Mouse (Mus musculus): ENCODE measurements at regions not wholly inside any gene's neighbourhood (a gene's known extent, or its start where the extent isn't known, plus 50 kb on each side); places are given as distances from the start of the nearest gene placed in this dataset.

DNA sequence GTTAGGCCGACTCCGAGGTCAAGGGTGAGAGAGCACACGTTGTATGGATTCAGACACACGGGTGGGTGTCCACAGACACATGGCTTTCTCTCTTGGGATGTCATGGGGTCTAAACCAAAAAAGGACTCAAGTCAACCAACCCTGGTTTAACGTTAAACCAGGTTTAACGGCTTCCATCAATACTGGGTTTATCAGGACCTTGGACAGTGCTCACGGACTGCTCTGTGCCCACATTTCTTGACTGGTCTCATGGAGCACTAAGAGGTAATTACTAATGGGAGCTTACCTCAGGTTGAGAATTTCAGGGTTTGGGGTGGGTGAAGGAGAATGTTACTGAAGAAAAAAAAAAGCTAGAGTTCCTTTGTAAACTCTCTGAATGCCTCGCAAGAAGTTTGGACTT, 72.7 kb upstream of the Unc5a start:
- Histone ChIP-seq H3K4me2 (ENCODE audit: low read length) (no peak overlapping the region), H3K4me3 (replicated peaks; ENCODE audit: low read depth, low read length) (no peak overlapping the region), H3K9ac (replicated peaks; ENCODE audit: low read length) (no peak overlapping the region), H3K9me3 (ENCODE audit: control insufficient read depth, low read length) (no peaks in the 10 kb centered on the region), H3K36me3 (ENCODE audit: control insufficient read depth, insufficient read depth, low read length) (no peaks in the 10 kb centered on the region), H3K4me1 (ENCODE audit: control insufficient read depth, insufficient read depth, low read length) (peaks cover 37% of the 10 kb centered on the region), H3K27me3 (ENCODE audit: control insufficient read depth, insufficient read depth, low read length) (no peaks in the 10 kb centered on the region), H3K27ac (replicated peaks; ENCODE audit: low read depth, low read length) (no peak overlapping the region)
- 41% methylated on average over 8 of the region's 8 CpGs for WGBS
- DNase-seq: no peak
- ATAC-seq (ENCODE audit: low FRiP score, low TSS enrichment): no peak

DNA sequence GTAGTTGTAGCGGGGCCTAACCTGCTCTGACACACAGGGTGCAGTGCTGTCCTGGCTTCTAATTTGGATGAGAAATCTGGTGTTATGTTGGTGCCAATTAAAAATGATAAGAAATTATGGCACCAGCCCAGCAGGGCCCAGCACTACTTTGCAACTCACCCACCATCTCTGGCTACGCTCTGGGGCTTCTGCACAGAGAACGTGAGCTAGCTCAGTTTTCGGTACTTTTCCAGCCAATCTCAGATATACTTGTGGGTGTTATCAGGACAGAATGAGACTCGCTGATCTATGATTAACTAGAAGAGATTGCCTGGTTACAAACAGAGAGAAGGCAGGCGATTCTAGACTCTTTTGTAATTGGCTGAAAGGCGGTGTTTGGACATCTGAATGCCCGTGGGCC, 71.6 kb upstream of the Unc5a start:
- ATAC-seq (ENCODE audit: low FRiP score, low TSS enrichment) (no peak), DNase-seq (no peak)
- no peaks in the 10 kb centered on the region for H3K36me3 ChIP-seq (ENCODE audit: control insufficient read depth, insufficient read depth, low read length)
- no peak overlapping the region for H3K4me3 ChIP-seq (replicated peaks; ENCODE audit: low read depth, low read length)
- peaks cover 28% of the 10 kb centered on the region for H3K4me1 ChIP-seq (ENCODE audit: control insufficient read depth, insufficient read depth, low read length)
- no peak overlapping the region for H3K9ac ChIP-seq (replicated peaks; ENCODE audit: low read length)
- H3K4me2 ChIP-seq (ENCODE audit: low read length): no peak overlapping the region
- H3K27ac ChIP-seq (replicated peaks; ENCODE audit: low read depth, low read length): no peak overlapping the region
- H3K9me3 ChIP-seq (ENCODE audit: control insufficient read depth, low read length): no peaks in the 10 kb centered on the region
- WGBS: 79% methylated on average over 8 of the region's 8 CpGs
- H3K27me3 ChIP-seq (ENCODE audit: control insufficient read depth, insufficient read depth, low read length): no peaks in the 10 kb centered on the region

DNA sequence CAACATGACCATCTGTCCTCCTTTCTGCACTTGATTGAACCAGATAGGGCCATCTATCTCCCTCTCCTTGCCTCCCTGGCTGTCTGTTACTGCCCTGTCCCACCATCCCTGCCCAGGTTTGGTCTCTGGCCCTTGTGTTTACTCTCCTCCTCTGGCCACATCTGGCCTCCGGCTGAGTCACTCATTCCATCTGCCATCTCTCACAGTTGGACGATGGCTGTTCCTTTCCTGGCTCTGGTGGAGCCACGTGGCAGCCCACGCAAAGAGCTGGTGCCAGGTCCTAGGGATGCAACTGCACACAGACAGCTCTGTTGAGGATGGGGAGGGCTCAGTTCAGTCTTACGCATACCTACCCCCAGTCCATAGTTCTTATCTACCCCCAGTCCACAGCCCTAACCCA, 69.9 kb upstream of the Unc5a start:
- H3K4me3 ChIP-seq (replicated peaks; ENCODE audit: low read depth, low read length): no peak overlapping the region
- WGBS: 80% methylated on average over 5 of the region's 5 CpGs
- no peak overlapping the region for H3K4me2 ChIP-seq (ENCODE audit: low read length)
- H3K36me3 ChIP-seq (ENCODE audit: control insufficient read depth, insufficient read depth, low read length): no peaks in the 10 kb centered on the region
- peaks cover 20% of the 10 kb centered on the region for H3K4me1 ChIP-seq (ENCODE audit: control insufficient read depth, insufficient read depth, low read length)
- DNase-seq: no peak
- H3K9me3 ChIP-seq (ENCODE audit: control insufficient read depth, low read length): no peaks in the 10 kb centered on the region
- ATAC-seq (ENCODE audit: low FRiP score, low TSS enrichment): no peak
- no peak overlapping the region for H3K27ac ChIP-seq (replicated peaks; ENCODE audit: low read depth, low read length)
- no peaks in the 10 kb centered on the region for H3K27me3 ChIP-seq (ENCODE audit: control insufficient read depth, insufficient read depth, low read length)
- H3K9ac ChIP-seq (replicated peaks; ENCODE audit: low read length): no peak overlapping the region

DNA sequence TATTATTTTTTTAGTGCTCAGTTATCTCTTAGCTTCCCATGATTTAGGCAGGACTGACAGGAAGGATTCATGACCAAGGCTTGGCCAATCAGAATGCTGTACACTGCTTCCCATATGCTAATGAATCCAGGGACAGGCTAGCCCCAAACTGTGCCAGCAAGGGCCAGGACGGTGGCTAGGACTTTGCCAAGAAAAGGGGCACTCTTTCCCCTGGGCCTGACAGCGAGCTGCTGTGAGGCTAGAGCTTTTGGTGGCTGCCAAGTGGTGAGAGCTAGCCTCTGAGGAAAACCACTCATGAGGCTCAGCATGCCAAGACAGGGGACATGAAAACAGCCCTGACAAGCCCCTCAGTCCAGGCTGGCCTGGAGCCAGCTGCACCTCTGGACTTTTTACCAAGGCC, 69.0 kb upstream of the Unc5a start:
- no peak overlapping the region for H3K4me2 ChIP-seq (ENCODE audit: low read length)
- no peaks in the 10 kb centered on the region for H3K27me3 ChIP-seq (ENCODE audit: control insufficient read depth, insufficient read depth, low read length)
- no peak overlapping the region for H3K4me3 ChIP-seq (replicated peaks; ENCODE audit: low read depth, low read length)
- peak; percentile 58 for DNase-seq
- no peaks in the 10 kb centered on the region for H3K36me3 ChIP-seq (ENCODE audit: control insufficient read depth, insufficient read depth, low read length)
- WGBS: 22% methylated on average over 2 of the region's 2 CpGs
- ATAC-seq (ENCODE audit: low FRiP score, low TSS enrichment): no peak
- no peak overlapping the region for H3K9ac ChIP-seq (replicated peaks; ENCODE audit: low read length)
- H3K9me3 ChIP-seq (ENCODE audit: control insufficient read depth, low read length): no peaks in the 10 kb centered on the region
- peaks cover 20% of the 10 kb centered on the region for H3K4me1 ChIP-seq (ENCODE audit: control insufficient read depth, insufficient read depth, low read length)
- no peak overlapping the region for H3K27ac ChIP-seq (replicated peaks; ENCODE audit: low read depth, low read length)

DNA sequence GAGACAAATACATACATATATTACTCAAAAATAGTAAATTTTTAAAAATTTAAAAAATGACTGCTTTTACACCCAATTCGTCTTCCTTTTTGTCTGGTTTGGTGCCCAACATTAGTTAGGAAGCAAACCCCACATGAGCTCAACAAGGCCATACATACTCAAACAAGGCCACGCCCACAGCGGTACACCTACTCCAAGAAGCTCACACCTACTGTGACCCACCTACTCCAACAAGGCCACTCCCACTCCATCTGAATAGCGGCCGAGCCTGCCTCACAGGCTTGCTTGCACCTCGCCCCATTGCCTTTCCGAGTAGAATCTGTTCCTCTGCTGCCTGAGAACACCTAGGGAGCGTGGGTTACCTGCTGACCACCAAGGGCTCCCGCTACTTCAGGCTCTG, 66.4 kb upstream of the Unc5a start:
- 72% methylated on average over 9 of the region's 9 CpGs for WGBS
- Histone ChIP-seq H3K9ac (replicated peaks; ENCODE audit: low read length) (no peak overlapping the region), H3K4me3 (replicated peaks; ENCODE audit: low read depth, low read length) (no peak overlapping the region), H3K4me1 (ENCODE audit: control insufficient read depth, insufficient read depth, low read length) (peaks cover 31% of the 10 kb centered on the region), H3K36me3 (ENCODE audit: control insufficient read depth, insufficient read depth, low read length) (no peaks in the 10 kb centered on the region), H3K4me2 (ENCODE audit: low read length) (no peak overlapping the region), H3K9me3 (ENCODE audit: control insufficient read depth, low read length) (no peaks in the 10 kb centered on the region), H3K27ac (replicated peaks; ENCODE audit: low read depth, low read length) (no peak overlapping the region), H3K27me3 (ENCODE audit: control insufficient read depth, insufficient read depth, low read length) (no peaks in the 10 kb centered on the region)
- DNase-seq (no peak), ATAC-seq (ENCODE audit: low FRiP score, low TSS enrichment) (no peak)

DNA sequence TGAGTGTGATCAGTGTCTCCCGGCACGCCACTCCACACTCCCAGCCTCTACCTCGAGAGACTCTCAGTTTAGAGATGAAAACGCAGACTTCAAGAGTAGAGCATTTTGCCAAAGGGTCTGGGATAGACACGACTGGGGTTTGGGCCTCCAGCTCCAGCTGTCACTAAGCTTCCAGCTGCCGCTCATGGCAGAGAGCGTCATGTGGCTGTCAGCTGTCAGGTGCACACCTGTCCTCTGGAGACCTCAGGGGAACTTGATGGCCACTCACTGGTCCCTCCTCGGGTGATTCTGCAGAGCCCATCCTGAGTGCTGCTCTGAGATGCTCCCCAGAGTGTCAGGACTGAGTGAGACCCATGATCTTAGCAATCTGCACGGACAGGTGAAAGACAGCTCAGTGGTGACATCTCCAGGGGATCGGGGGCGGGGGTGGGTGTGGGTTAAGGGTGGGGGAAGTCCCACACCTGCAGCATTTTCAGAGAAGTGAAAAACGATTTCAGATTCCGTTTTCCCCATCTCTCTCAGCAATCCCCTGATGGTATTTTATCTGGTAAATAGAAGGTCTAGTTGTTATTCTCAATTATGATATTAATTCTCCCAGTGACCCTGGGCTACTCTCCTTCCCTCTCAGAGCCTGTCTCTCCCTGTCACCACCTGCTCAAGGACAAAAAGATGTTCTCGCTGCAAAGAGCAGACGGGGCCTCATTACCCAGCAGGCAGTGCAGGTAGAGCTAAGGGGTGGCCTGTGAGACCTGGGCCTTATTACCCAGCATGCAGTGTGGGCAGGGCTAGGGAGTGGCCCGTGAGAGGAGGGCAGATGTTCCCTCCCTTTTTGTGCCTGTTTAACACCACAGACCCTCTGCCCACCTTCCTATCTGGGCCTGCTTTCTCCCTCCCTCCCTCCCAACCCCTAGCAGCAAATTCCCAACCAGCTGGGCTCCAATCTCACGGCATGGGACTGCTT, 65.2 kb upstream of the Unc5a start:
- Histone ChIP-seq H3K4me2 (ENCODE audit: low read length) (no peak overlapping the region), H3K4me3 (replicated peaks; ENCODE audit: low read depth, low read length) (no peak overlapping the region), H3K9ac (replicated peaks; ENCODE audit: low read length) (no peak overlapping the region), H3K9me3 (ENCODE audit: control insufficient read depth, low read length) (no peaks in the 10 kb centered on the region), H3K4me1 (ENCODE audit: control insufficient read depth, insufficient read depth, low read length) (peaks cover 39% of the 10 kb centered on the region), H3K27ac (replicated peaks; ENCODE audit: low read depth, low read length) (peak overlapping the region; percentile 50), H3K27me3 (ENCODE audit: control insufficient read depth, insufficient read depth, low read length) (no peaks in the 10 kb centered on the region), H3K36me3 (ENCODE audit: control insufficient read depth, insufficient read depth, low read length) (no peaks in the 10 kb centered on the region)
- DNase-seq: peak; percentile 50
- ATAC-seq (ENCODE audit: low FRiP score, low TSS enrichment): peak; percentile 74
- WGBS: 42% methylated on average over 17 of the region's 17 CpGs

DNA sequence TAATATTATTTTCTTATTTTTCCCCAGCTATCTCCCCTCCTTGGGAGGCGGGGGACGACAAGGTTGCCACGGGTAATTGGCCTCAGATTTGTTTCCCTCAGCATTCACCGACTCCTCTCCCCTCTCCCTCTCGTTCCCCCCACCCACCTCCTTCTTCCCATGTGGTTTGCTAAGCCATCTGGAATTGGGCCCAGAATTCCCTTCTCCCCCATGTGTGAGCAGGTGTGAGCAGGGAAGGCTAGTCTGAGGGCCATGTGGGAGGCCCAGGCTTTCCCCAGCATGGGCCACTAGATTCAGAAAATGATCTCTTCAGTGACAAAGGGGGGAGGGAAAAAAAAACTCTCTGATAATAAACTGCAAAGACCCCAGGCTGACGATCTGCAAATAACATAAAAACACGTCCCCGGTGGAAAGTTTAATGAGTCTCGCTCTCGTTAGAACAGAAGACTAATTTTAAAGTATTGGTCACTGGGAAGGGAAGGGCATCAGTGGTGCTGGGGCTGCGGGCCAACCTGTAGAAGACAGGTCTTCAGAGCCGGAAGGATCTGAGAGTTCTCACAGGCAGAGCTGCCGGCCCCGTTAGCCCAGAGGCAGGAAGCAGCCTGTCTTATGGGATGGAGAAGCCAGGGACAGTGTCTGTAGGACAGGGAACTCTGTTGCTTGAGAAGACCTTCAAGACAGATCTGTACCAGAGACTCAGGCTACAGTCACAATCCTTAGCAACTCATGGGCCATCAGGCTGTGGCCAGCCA, 64.3 kb upstream of the Unc5a start:
- 35% methylated on average over 14 of the region's 14 CpGs for WGBS
- no peaks in the 10 kb centered on the region for H3K36me3 ChIP-seq (ENCODE audit: control insufficient read depth, insufficient read depth, low read length)
- no peaks in the 10 kb centered on the region for H3K27me3 ChIP-seq (ENCODE audit: control insufficient read depth, insufficient read depth, low read length)
- H3K9ac ChIP-seq (replicated peaks; ENCODE audit: low read length): no peak overlapping the region
- H3K4me3 ChIP-seq (replicated peaks; ENCODE audit: low read depth, low read length): no peak overlapping the region
- ATAC-seq (ENCODE audit: low FRiP score, low TSS enrichment): peak; percentile 62
- peaks cover 39% of the 10 kb centered on the region for H3K4me1 ChIP-seq (ENCODE audit: control insufficient read depth, insufficient read depth, low read length)
- H3K9me3 ChIP-seq (ENCODE audit: control insufficient read depth, low read length): no peaks in the 10 kb centered on the region
- peak overlapping the region; percentile 50 for H3K27ac ChIP-seq (replicated peaks; ENCODE audit: low read depth, low read length)
- no peak overlapping the region for H3K4me2 ChIP-seq (ENCODE audit: low read length)
- peak; percentile 77 for DNase-seq

DNA sequence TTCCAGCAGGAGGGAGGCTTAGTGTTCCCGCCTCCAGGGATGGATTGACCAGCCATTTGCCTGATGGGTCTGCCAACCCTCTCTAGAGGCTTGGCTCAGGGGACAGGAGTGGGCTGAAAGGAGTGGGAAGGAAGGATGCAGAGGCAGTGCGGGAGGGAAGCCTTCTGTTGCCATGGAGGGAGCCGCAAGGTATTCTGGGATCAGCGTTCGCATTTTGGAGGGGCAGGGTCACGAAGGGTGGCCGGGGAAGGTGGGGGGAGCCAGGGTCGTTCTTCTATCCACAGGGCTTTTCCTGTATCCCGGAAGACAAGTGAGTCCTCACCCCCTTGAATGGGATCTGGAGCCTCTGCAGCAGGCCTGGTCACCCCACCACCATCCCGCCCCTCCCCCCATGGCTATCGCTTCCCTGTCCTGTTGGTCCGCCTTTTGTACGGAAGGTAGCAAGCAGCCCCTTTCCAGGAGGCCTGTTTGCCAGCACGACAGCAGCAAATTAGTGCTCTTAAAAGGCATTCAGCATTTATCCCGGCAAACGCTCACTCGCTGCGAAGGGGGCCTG, 61.8 kb upstream of the Unc5a start:
- peak; percentile 22; the same call in 1 of the 2 replicates for ATAC-seq (ENCODE audit: low FRiP score, low TSS enrichment)
- peak; percentile 67 for DNase-seq
- no peaks in the 10 kb centered on the region for H3K9me3 ChIP-seq (ENCODE audit: control insufficient read depth, low read length)
- no peaks in the 10 kb centered on the region for H3K27me3 ChIP-seq (ENCODE audit: control insufficient read depth, insufficient read depth, low read length)
- H3K27ac ChIP-seq (replicated peaks; ENCODE audit: low read depth, low read length): peak overlapping the region; percentile 55
- H3K36me3 ChIP-seq (ENCODE audit: control insufficient read depth, insufficient read depth, low read length): no peaks in the 10 kb centered on the region
- peak overlapping the region; percentile 46 for H3K4me2 ChIP-seq (ENCODE audit: low read length)
- no peak overlapping the region; the same call in 1 of the 2 replicates for H3K9ac ChIP-seq (replicated peaks; ENCODE audit: low read length)
- peaks cover 39% of the 10 kb centered on the region for H3K4me1 ChIP-seq (ENCODE audit: control insufficient read depth, insufficient read depth, low read length)
- 0 out of 2 replicates have a peak overlapping the region, but pooled peaks have one; percentile 7 for H3K4me3 ChIP-seq (replicated peaks; ENCODE audit: low read depth, low read length)
- WGBS: 5% methylated on average over 18 of the region's 18 CpGs
